Mouse (Mus musculus): ENCODE results near the gene St3gal6.

GRCm38 (mm10) chr16:58521900-58522299, 2.1 kb downstream of the St3gal6 start:
- TF ChIP-seq POLR2A (IDR thresholded peaks at IDR 0.05; ENCODE audit: borderline replicate concordance, extremely low read depth, insufficient read depth, insufficient read length, poor library complexity, severe bottlenecking), result no peak
- no peak for TF ChIP-seq CTCF (IDR thresholded peaks at IDR 0.05; ENCODE audit: borderline replicate concordance, extremely low read depth, insufficient read depth, insufficient read length)
